Mouse (Mus musculus): ENCODE data around the gene Ccm2.
"Not testable (repeated sequence)": the region's sequence is repeated elsewhere in the genome, so short reads cannot be mapped to it uniquely, and the experiment has no call there.

Gene Ccm2

DNA sequence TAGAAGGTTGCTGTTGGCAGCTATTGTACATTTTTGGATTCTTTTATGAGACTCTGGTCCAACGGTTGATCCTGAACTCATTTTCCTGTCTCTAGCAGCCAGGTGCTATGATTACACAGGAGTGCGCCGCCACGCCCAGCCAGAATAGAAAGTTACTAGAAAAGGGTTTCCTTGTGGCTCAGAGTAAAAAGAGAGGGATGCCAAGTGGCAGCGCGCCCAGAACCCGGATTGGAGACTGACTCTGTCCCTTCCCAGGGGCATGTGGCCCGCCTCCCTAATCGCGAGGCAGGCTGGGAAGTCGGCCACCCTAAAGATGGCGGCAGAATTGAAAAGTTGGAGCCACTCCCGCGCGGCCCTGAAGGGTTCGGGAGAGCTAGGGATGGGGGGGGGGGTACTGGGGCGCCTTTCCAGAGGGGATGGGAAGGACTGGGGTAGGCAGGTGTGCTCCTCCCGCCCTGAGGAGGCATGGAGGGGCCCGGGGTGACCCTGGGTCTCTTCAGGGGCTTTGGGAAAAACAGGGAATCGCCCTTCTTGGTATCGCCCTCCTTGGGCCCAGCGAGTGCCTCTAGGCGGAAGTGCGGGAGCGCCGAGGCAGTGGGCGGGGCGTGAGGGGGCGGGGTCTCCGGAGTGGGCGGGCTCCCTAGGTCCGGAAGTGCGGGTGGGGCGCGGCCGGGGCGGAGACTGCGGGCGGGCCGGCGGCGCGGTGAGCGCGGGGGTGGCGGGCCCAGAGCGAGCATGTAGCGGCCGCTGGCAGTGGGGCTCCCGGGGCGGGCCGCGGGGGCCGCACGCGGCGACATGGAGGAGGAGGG, at the start of gene Ccm2:
Gene Ccm2 (plus strand): TSS at position 683 of the 809 bp plus-strand sequence.
- peak; percentile 99 for DNase-seq

DNA sequence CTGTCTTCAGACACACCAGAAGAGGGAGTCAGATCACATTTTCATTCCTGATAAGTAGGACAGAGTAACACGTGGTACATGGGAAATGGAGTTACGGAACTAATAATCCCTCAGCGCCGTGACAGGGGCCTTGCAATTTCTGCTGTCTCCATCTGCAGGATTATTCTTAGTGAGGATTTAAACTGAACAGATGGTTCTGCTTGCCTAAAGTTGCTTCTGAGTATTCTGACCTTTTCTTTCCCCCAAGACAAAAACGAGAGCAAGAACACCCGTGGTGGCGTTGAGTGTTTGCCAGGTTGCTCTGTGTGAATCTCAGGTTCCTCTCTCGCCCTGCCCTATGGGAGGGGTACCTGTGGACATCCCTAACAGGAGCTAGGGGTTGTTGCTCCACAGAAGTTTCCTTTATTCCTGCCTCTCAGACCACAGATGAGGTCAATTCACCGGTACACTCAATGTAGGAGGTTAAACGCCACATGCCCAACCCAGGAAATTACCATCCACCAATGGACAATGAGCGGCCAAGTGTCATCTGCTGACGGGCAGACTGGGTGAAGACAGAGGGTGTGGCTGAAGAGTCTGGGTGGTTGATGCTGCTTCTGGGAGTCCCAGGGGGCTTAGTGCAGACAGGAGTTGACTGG, 49.3 kb upstream of the Ccm2 start:
- no peak for DNase-seq

- DNase-seq = no peak
These were observed 44.2 kb upstream of the Ccm2 start for GRCm38 (mm10) chr11:6502506-6502905.

DNA sequence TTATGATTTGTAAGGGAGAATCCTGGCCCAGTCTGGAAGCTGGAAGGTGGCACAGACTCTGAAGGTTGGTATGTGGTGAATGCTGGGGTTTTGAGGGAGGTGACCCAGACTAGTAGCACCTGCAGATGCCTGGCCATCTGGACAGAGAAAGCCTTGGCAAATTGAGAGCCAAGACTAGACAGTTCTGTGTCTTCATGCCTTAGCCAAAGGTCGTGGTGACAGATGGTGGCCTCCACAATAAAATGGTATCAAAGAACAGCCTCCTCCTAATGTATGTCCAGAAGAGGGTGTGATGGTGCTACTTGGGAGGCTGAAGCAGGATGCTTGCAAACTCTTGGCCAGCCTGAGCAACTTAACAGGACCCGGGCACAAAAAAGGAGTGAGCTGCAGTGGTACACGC, 42.5 kb upstream of the Ccm2 start:
- no peak for DNase-seq

GRCm38 (mm10) chr11:6504689-6505088, 42.0 kb upstream of the Ccm2 start:
- no peak for DNase-seq

GRCm38 (mm10) chr11:6506516-6506915, 40.2 kb upstream of the Ccm2 start:
- DNase-seq = peak; percentile 31

- DNase-seq = no peak
These were observed 38.3 kb upstream of the Ccm2 start for GRCm38 (mm10) chr11:6508269-6508876.

DNA sequence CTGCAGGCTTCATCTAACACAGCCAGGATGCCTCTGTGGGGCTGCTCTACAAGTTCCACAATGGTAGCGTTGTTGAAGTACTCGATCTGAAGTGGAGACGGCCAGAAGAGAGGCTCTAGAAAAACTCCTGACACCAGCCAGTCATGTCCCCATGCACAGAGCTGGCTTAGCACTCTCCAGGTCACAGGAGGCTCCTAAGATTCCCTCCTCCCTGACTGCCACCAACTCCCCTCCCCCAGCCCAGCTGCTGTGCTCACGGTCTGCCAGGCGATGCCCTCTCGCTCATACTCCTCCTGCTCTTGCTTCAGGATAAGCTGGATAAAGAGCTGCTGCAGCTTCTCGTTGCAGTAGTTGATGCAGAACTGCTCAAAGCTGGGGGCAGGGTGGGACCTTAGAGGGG, 31.9 kb upstream of the Ccm2 start:
- no peak for DNase-seq

GRCm38 (mm10) chr11:6519491-6520033, 27.1 kb upstream of the Ccm2 start:
- no peak for DNase-seq

- no peak for DNase-seq
These were observed 26.0 kb upstream of the Ccm2 start, which contains the start of gene Myo1g for GRCm38 (mm10) chr11:6520507-6521173. Gene Myo1g, minus strand, starts transcription at chr11:6520965.

- DNase-seq = no peak
These were observed 23.7 kb upstream of the Ccm2 start for GRCm38 (mm10) chr11:6522782-6523525.

GRCm38 (mm10) chr11:6523662-6524088, 23.0 kb upstream of the Ccm2 start:
- DNase-seq = no peak

DNA sequence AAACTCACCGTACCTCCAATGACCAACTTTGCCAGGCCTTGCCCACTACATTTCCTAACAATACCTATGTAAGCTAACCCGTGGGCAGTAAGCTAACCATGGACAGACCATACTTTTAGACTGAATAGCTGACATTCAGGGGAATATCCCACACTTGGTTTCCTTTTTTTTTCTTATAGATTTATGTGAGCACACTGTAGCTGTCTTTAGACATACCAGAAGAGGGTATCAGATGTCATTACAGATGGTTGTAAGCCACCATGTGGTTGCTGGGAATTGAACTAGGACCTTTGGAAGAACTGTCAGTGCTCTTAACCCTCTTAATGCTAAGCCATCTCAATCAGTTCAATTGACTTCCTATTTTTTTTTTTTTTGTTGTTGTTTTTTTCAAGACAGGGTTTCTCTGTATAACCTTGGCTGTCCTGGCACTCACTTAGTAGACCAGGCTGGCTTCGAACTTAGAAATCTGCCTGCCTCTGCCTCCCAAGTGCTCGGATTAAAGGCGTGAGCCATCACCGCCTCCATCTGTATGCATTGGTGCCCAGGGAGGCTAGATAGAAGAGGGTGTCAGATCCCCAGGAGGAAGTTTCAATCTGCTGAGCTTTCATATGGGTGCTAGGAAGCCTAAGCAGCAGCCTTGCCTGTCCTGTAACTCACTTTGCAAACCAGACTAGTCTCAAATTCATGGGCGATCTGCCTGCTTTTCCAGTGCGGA, 22.4 kb upstream of the Ccm2 start:
- no peak for DNase-seq

- DNase-seq = no peak
These were observed 21.8 kb upstream of the Ccm2 start for GRCm38 (mm10) chr11:6524880-6525238.

GRCm38 (mm10) chr11:6525241-6525640, 21.4 kb upstream of the Ccm2 start:
- no peak for DNase-seq

DNA sequence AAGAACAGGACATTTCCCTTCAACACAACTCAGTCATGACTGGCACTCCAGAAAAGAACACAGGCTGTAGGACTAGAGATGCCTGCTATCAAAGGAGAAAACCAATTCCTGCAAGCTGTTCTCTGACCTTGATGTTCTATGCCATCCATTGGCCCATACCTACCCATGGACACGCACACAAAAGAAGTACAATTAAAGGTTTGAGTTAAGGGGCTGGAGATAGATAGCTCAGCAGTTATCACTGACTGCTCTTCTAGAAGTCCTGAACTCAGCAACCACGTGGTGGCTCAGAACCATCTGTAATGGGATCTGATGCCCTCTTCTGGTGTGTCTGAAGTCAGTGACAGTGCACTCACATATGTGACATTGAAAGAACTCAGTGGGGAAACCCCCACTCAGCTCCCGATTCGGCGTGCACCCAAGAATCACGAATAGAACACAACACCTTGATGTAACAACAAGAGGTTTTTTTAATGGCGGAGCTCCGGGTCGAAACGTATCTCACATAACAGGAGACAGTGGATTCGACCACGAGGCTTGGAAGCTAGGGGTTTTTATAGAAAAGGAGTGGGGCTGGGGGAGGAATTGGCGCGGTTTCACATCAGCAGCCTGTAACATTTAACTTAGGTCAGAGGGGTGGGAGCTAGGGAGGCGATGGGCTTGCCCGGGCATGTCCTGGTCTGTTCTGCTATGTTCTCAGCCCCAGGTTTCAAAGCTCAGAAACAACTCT, 20.0 kb upstream of the Ccm2 start:
- not testable (repeated sequence) for DNase-seq

GRCm38 (mm10) chr11:6527256-6528185, 19.2 kb upstream of the Ccm2 start:
- no peak for DNase-seq

GRCm38 (mm10) chr11:6528186-6529006, 18.3 kb upstream of the Ccm2 start:
- peak; percentile 99 for DNase-seq

DNA sequence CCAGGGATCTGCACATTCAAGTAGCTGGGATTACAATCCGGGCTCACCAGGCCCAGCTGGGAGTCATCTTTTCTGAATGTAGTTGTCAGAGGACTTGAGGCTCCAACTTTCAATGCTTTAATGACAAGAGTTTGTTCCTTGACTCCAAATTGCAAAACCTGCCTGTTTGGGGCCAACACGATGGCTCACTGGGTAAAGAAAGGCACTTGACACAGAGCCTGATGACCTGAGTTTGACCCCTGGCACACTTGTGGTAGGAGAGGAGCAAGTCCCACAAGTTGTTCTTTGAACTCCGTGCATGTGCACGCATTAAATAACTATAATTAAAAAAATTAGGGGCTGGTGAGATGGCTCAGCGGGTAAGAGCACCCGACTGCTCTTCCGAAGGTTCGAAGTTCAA, 16.7 kb upstream of the Ccm2 start:
- DNase-seq = no peak

Measured in kidney, postnatal 14 days (tissue).